In genomic region chr12:85475920-85476828, GRCm38 (mm10) we compare ENCODE assay signal across 10 mouse cellular contexts. TPM values are rescaled to one million over a fixed set of nuclear protein-coding genes. Genes with fewer than 3 reads are reported as not detected.
A peak's percentile ranks its signal among the peaks of the same experiment; 100 is the strongest.
DNase-seq lines count a peak whose midpoint lies in the region; ATAC-seq and TF ChIP-seq lines count a peak whose summit lies in the region.
"Had no signal": no experiment of that assay in that cellular context is flagged by ENCODE, and none has a peak within 500 bp of the region (broad histone marks: within the 10 kb centered on the region; RNA-seq: fewer than 3 reads in every experiment).

No protein-coding gene starts in this region.

- H3K36me3 ChIP-seq in kidney, postnatal 0 days (ENCODE audit: insufficient read depth, low read length), result no peaks in the 10 kb centered on the region
- no peaks in the 10 kb centered on the region for H3K36me3 ChIP-seq in embryonic facial prominence, embryonic 12.5 days
- H3K36me3 ChIP-seq in hindbrain, embryonic 13.5 days, result no peaks in the 10 kb centered on the region
- H3K36me3 ChIP-seq in midbrain, embryonic 14.5 days (ENCODE audit: control insufficient read depth, insufficient read depth, low read length), result no peaks in the 10 kb centered on the region

- H3K4me3 ChIP-seq in kidney, postnatal 0 days (replicated peaks; ENCODE audit: low read depth, low read length), result no peak overlapping the region
- peak overlapping the region; percentile 2; the same call in 1 of the 2 replicates for H3K4me3 ChIP-seq in embryonic facial prominence, embryonic 12.5 days
- peak overlapping the region; percentile 53; the same call in 1 of the 2 replicates for H3K4me3 ChIP-seq in hindbrain, embryonic 13.5 days
- H3K4me3 ChIP-seq in midbrain, embryonic 14.5 days (replicated peaks; ENCODE audit: low read depth, low read length), result no peak overlapping the region

- no peak overlapping the region for H3K9ac ChIP-seq in kidney, postnatal 0 days (ENCODE audit: low read depth, low read length)
- H3K9ac ChIP-seq in embryonic facial prominence, embryonic 12.5 days, result no peak overlapping the region
- H3K9ac ChIP-seq in hindbrain, embryonic 13.5 days, result no peak overlapping the region
- H3K9ac ChIP-seq in midbrain, embryonic 14.5 days (replicated peaks; ENCODE audit: low read length), result no peak overlapping the region

- DNase-seq in kidney, postnatal 0 days (ENCODE audit: low spot score), result no peak
- DNase-seq in kidney, adult 9 months, result no peak
- no peak for DNase-seq in midbrain, embryonic 14.5 days
- no peak for DNase-seq in adrenal gland, postnatal 36 days
- DNase-seq in urinary bladder, postnatal 4 days (ENCODE audit: low spot score in 2 of 2), result no peak
- no peak for DNase-seq in MN1 (ENCODE audit: low spot score)
- DNase-seq: gastrocnemius, postnatal 25 days; right cerebral cortex, postnatal 14 days had no signal

- peaks cover 17% of the 10 kb centered on the region for H3K4me1 ChIP-seq in kidney, postnatal 0 days (replicated peaks; ENCODE audit: insufficient read depth, low read length)
- H3K4me1 ChIP-seq in embryonic facial prominence, embryonic 12.5 days, result peaks cover 24% of the 10 kb centered on the region; the same call in 1 of the 2 replicates
- peaks cover 44% of the 10 kb centered on the region for H3K4me1 ChIP-seq in hindbrain, embryonic 13.5 days (replicated peaks)
- H3K4me1 ChIP-seq in midbrain, embryonic 14.5 days (ENCODE audit: control insufficient read depth, insufficient read depth, low read length), result peaks cover 29% of the 10 kb centered on the region

- no peak for TF ChIP-seq CTCF in kidney, postnatal 0 days (IDR thresholded peaks at IDR 0.05; ENCODE audit: low read depth)

- no peaks in the 10 kb centered on the region for H3K9me3 ChIP-seq in kidney, postnatal 0 days (replicated peaks; ENCODE audit: low read length)
- H3K9me3 ChIP-seq in embryonic facial prominence, embryonic 12.5 days, result no peaks in the 10 kb centered on the region
- H3K9me3 ChIP-seq in hindbrain, embryonic 13.5 days, result no peaks in the 10 kb centered on the region
- no peaks in the 10 kb centered on the region for H3K9me3 ChIP-seq in midbrain, embryonic 14.5 days (ENCODE audit: control insufficient read depth, low read length)

- ATAC-seq in kidney, postnatal 0 days (replicated peaks; ENCODE audit: low FRiP score, low read depth), result no peak
- ATAC-seq in embryonic facial prominence, embryonic 12.5 days (ENCODE audit: insufficient number of reproducible peaks, insufficient read depth, low FRiP score, low TSS enrichment), result no peak
- no peak for ATAC-seq in hindbrain, embryonic 13.5 days (ENCODE audit: low FRiP score)
- no peak for ATAC-seq in midbrain, embryonic 14.5 days (ENCODE audit: low FRiP score, low TSS enrichment)

- H3K27me3 ChIP-seq in kidney, postnatal 0 days (ENCODE audit: insufficient read depth, low read length), result peaks cover 11% of the 10 kb centered on the region; the same call in 1 of the 2 replicates
- peaks cover 24% of the 10 kb centered on the region for H3K27me3 ChIP-seq in embryonic facial prominence, embryonic 12.5 days
- peaks cover 32% of the 10 kb centered on the region for H3K27me3 ChIP-seq in hindbrain, embryonic 13.5 days
- peaks cover 17% of the 10 kb centered on the region for H3K27me3 ChIP-seq in midbrain, embryonic 14.5 days (ENCODE audit: control insufficient read depth, insufficient read depth, low read length)

- 47% methylated on average over 23 of the region's 23 CpGs for WGBS in kidney, postnatal 0 days
- WGBS in embryonic facial prominence, embryonic 12.5 days, result 31% methylated on average over 23 of the region's 23 CpGs
- 28% methylated on average over 23 of the region's 23 CpGs for WGBS in hindbrain, embryonic 13.5 days
- WGBS in midbrain, embryonic 14.5 days, result 26% methylated on average over 23 of the region's 23 CpGs

- H3K27ac ChIP-seq in kidney, postnatal 0 days, result no peak overlapping the region
- H3K27ac ChIP-seq in embryonic facial prominence, embryonic 12.5 days, result no peak overlapping the region
- no peak overlapping the region for H3K27ac ChIP-seq in hindbrain, embryonic 13.5 days
- H3K27ac ChIP-seq in midbrain, embryonic 14.5 days (replicated peaks; ENCODE audit: low read depth, low read length), result no peak overlapping the region

- H3K4me2 ChIP-seq in kidney, postnatal 0 days (ENCODE audit: low read length), result peak overlapping the region; percentile 99
- H3K4me2 ChIP-seq in embryonic facial prominence, embryonic 12.5 days (replicated peaks), result peak overlapping the region; percentile 100; the same call in 1 of the 2 replicates
- peak overlapping the region; percentile 97; the same call in 1 of the 2 replicates for H3K4me2 ChIP-seq in hindbrain, embryonic 13.5 days
- peak overlapping the region; percentile 98 for H3K4me2 ChIP-seq in midbrain, embryonic 14.5 days (ENCODE audit: low read length)

RNA-seq across cellular contexts. Expression of gene Fos, which starts 2.5 kb away (rescaled TPM):
- 3.5 and 3.9 TPM in 2 replicates for polyA plus RNA-seq in kidney, postnatal 0 days (2015; fragmentation: Nextera tagmentation; extraction: Ambion mirVana)
- 2.3 and 3.5 TPM in 2 replicates for polyA plus RNA-seq in embryonic facial prominence, embryonic 12.5 days (2016; fragmentation: Nextera tagmentation; extraction: Ambion mirVana)
- 1.9 and 2.5 TPM in 2 replicates for polyA plus RNA-seq in hindbrain, embryonic 13.5 days (2015; fragmentation: Nextera tagmentation; extraction: Ambion mirVana)
- polyA plus RNA-seq in midbrain, embryonic 14.5 days (2014; fragmentation: Nextera tagmentation; extraction: Ambion mirVana), result 1.1 and 1.2 TPM in 2 replicates
- total RNA-seq in adrenal gland, postnatal 36 days (2021), result 10 to 100 TPM in 1 of 2 experiments, 1 to 10 TPM in 1; 8.4 to 18.8 TPM

Comparison
In these comparisons a context has a peak if more than half of its experiments do, and no peak if none do; other contexts are left out.
1. H3K4me3 ChIP-seq: peak in embryonic facial prominence, embryonic 12.5 days (single experiment) and hindbrain, embryonic 13.5 days (single experiment); none in kidney, postnatal 0 days (single experiment) and midbrain, embryonic 14.5 days (single experiment).
2. Peak in every context shown above with its lines, with median percentiles within 50 percentile points of each other: H3K4me2 ChIP-seq.